Mouse (Mus musculus): ENCODE results near the gene Sirt2. TPM values are rescaled to one million over a fixed set of nuclear protein-coding genes. Genes with fewer than 3 reads are reported as not detected.

Gene Sirt2
- polyA plus RNA-seq, 1 experiment from 2014 or later = 86.4 TPM

DNA sequence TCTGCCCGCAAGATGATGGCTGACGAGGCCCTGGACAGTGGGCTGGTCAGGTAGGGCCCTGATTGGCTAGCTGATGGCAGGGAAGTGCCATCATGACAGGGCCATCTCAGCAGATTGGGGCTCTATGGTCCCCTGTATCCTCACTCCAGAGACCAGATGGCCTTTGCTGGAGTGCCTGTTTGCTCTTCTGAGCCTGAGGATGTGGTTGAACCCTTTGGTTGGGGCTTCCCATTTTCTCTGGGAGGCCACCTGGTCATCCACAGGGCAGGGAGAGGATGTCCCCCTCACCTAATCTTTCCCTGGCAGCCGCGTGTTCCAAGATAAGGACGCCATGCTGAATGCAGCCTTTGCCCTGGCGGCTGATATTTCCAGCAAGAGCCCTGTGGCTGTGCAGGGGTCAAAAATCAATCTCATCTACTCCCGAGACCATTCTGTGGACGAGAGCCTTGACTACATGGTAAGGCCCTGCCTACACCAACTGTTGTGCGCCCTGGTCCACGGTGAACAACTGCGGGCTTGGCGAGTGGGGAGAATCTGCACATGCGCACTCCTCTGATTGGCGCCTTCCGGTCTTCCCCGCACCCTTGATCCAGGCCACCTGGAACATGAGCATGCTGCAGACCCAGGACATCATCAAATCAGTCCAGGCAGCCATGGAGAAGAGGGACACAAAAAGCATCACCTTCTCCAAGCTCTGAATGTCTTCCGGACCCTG lies 65.0 kb downstream of the Sirt2 start:
- Histone ChIP-seq H3K4me1 (no peaks in the 10 kb centered on the region), H3K36me3 (peaks cover 21% of the 10 kb centered on the region), H3K27ac (no peak overlapping the region), H3K9ac (no peak overlapping the region), H3K4me3 (no peak overlapping the region), H3K4me2 (replicated peaks) (no peak overlapping the region), H3K9me3 (no peaks in the 10 kb centered on the region), H3K27me3 (replicated peaks) (no peaks in the 10 kb centered on the region)
- no peak for ATAC-seq (ENCODE audit: low FRiP score, low read depth)
- 92% methylated on average over 17 of the region's 17 CpGs for WGBS

DNA sequence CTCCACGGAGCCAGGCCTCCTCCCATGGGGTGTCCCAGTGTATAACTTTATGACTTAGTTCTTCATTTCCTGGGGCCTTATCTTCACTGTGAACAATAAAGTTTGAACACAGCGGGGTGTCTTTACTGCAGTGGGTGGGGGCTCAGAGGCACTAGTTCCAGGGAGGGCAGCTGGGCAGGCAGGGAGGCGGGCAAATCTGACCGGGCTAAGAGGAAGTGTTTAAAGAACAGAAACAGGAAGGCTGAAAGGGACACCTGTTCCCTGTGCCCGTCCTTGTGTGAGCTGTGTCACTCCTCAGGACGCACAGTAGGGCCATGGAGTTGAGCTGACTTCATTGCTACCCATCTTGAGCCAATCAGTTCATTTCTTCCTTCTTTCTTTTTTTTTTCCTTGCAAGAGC lies 65.6 kb downstream of the Sirt2 start:
- WGBS = 54% methylated on average over 6 of the region's 6 CpGs

DNA sequence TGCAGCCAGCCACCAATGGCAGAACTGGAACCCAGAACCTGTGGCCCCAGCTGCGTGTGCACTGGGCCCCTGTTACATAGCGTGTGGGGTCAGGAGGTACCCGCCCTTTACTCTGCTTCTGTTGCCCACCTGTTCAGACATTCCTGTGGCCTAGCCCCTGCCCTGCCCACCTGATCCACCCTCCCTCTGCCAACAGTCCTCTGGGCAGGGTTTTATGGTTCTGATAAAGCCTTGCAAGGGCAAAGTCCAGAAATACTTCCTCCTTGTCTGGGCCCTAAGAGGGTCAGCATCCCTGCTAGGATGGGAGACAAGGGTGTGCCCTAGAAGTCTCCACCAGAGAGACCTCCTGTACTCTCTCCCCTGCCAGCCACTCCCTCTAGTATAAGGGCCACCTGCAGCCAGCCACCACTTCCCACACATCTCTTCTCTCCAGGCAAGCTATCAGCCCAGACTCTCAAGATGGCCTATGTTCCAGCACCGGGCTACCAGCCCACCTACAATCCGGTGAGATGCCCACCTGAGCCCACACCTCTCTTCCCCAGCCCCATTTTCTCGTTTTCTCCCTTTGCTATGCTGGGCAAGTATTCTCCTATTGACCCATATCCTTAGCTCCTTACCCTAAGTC lies 67.3 kb downstream of the Sirt2 start, which contains the start of gene Lgals4:
Gene Lgals4, plus strand, starts transcription at position 132 of the 625 bp plus-strand sequence.
- H3K36me3 ChIP-seq = peaks cover 21% of the 10 kb centered on the region
- H3K27me3 ChIP-seq (replicated peaks) = no peaks in the 10 kb centered on the region
- H3K4me2 ChIP-seq (replicated peaks) = no peak within 1 kb of the TSS
- H3K4me1 ChIP-seq = no peaks in the 10 kb centered on the region
- no peak within 1 kb of the TSS for H3K27ac ChIP-seq
- WGBS = 86% methylated on average over 6 of the region's 6 CpGs
- H3K4me3 ChIP-seq = no peak within 1 kb of the TSS
- no peak for ATAC-seq (ENCODE audit: low FRiP score, low read depth)
- no peak within 1 kb of the TSS for H3K9ac ChIP-seq
- no peaks in the 10 kb centered on the region for H3K9me3 ChIP-seq

More for the DNA sequence above, 65.6 kb downstream of the Sirt2 start:
- H3K4me2 ChIP-seq (replicated peaks) = no peak overlapping the region
- no peak overlapping the region for H3K4me3 ChIP-seq
- H3K36me3 ChIP-seq = peaks cover 21% of the 10 kb centered on the region
- H3K9ac ChIP-seq = no peak overlapping the region
- no peaks in the 10 kb centered on the region for H3K9me3 ChIP-seq
- no peak for ATAC-seq (ENCODE audit: low FRiP score, low read depth)
- H3K4me1 ChIP-seq = no peaks in the 10 kb centered on the region
- no peak overlapping the region for H3K27ac ChIP-seq
- H3K27me3 ChIP-seq (replicated peaks) = no peaks in the 10 kb centered on the region

DNA sequence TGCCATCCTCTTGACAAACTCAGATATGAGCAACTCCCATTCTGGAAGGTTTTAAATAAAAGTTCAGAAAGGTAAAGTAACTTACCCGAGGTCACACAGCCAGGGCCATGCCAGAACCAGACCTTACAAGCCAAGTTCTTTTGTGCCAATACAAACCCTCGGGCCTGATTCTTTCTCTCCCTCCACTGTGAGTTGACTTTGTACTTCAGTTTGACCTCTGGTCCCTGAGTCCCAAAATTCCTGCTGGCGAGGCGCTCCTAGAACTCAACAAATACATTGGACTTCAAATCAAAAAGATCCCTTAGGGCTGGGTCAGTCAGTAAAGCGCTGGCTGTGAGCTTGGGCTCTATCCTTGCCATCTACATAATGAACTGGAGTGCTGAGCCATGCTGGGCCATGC lies 70.4 kb downstream of the Sirt2 start:
- no peaks in the 10 kb centered on the region for H3K9me3 ChIP-seq
- 83% methylated on average over 5 of the region's 5 CpGs for WGBS
- H3K4me3 ChIP-seq = no peak overlapping the region
- no peak overlapping the region for H3K9ac ChIP-seq
- no peak overlapping the region for H3K4me2 ChIP-seq (replicated peaks)
- H3K27ac ChIP-seq = no peak overlapping the region
- H3K4me1 ChIP-seq = no peaks in the 10 kb centered on the region
- H3K27me3 ChIP-seq (replicated peaks) = no peaks in the 10 kb centered on the region
- 0 out of 2 replicates have a peak, but pooled peaks cover 2% of the 10 kb centered on the region for H3K36me3 ChIP-seq
- no peak for ATAC-seq (ENCODE audit: low FRiP score, low read depth)

Other genes with a start within 250 kb of the Sirt2 start
- gene Ifnl3, start 243.9 kb upstream of the Sirt2 start, polyA plus RNA-seq (2016; fragmentation: Nextera tagmentation; extraction: Ambion mirVana) = not detected in 2 replicates
- not detected in 2 replicates for gene Sycn, start 225.8 kb upstream of the Sirt2 start, polyA plus RNA-seq (2016; fragmentation: Nextera tagmentation; extraction: Ambion mirVana)
- not detected in 2 replicates for gene Nccrp1, start 219.5 kb upstream of the Sirt2 start, polyA plus RNA-seq (2016; fragmentation: Nextera tagmentation; extraction: Ambion mirVana)
- gene Samd4b, start 168.6 kb upstream of the Sirt2 start, polyA plus RNA-seq (2016; fragmentation: Nextera tagmentation; extraction: Ambion mirVana) = 33.1 and 35.0 TPM in 2 replicates
- 29.3 and 31.7 TPM in 2 replicates for gene Pak4, start 168.6 kb upstream of the Sirt2 start, polyA plus RNA-seq (2016; fragmentation: Nextera tagmentation; extraction: Ambion mirVana)
- gene Acp7, start 135.4 kb upstream of the Sirt2 start, polyA plus RNA-seq (2016; fragmentation: Nextera tagmentation; extraction: Ambion mirVana) = not detected in 2 replicates
- 4.7 and 6.1 TPM in 2 replicates for gene Fbxo27, start 73.9 kb upstream of the Sirt2 start, polyA plus RNA-seq (2016; fragmentation: Nextera tagmentation; extraction: Ambion mirVana)
- 7.6 and 9.3 TPM in 2 replicates for gene Fbxo17, start 49.9 kb upstream of the Sirt2 start, polyA plus RNA-seq (2016; fragmentation: Nextera tagmentation; extraction: Ambion mirVana)
- 123 and 127 TPM in 2 replicates for gene Mrps12, start 24.9 kb upstream of the Sirt2 start, polyA plus RNA-seq (2016; fragmentation: Nextera tagmentation; extraction: Ambion mirVana)
- gene Sars2, start 24.7 kb upstream of the Sirt2 start, polyA plus RNA-seq (2016; fragmentation: Nextera tagmentation; extraction: Ambion mirVana) = 28.6 and 32.0 TPM in 2 replicates
- gene Ccer2, start 10.6 kb upstream of the Sirt2 start, polyA plus RNA-seq (2016; fragmentation: Nextera tagmentation; extraction: Ambion mirVana) = 9.7 and 10.4 TPM in 2 replicates
- gene Nfkbib, start 777 bp downstream of the Sirt2 start, polyA plus RNA-seq (2016; fragmentation: Nextera tagmentation; extraction: Ambion mirVana) = 51.5 and 52.4 TPM in 2 replicates
- 2.8 TPM in 2 replicates for gene Rinl, start 22.2 kb downstream of the Sirt2 start, polyA plus RNA-seq (2016; fragmentation: Nextera tagmentation; extraction: Ambion mirVana)
- gene Hnrnpl, start 41.8 kb downstream of the Sirt2 start, polyA plus RNA-seq (2016; fragmentation: Nextera tagmentation; extraction: Ambion mirVana) = 264 and 338 TPM in 2 replicates
- 82.2 and 89.2 TPM in 2 replicates for gene Ech1, start 58.5 kb downstream of the Sirt2 start, polyA plus RNA-seq (2016; fragmentation: Nextera tagmentation; extraction: Ambion mirVana)
- 4.6 and 4.9 TPM in 2 replicates for gene Lgals4, start 67.1 kb downstream of the Sirt2 start, polyA plus RNA-seq (2016; fragmentation: Nextera tagmentation; extraction: Ambion mirVana)
- gene Lgals7, start 97.1 kb downstream of the Sirt2 start, polyA plus RNA-seq (2016; fragmentation: Nextera tagmentation; extraction: Ambion mirVana) = 2.1 and 3.0 TPM in 2 replicates
- 0.28 and 0.57 TPM in 2 replicates for gene Capn12, start 114.7 kb downstream of the Sirt2 start, polyA plus RNA-seq (2016; fragmentation: Nextera tagmentation; extraction: Ambion mirVana)
- 186 and 192 TPM in 2 replicates for gene Actn4, start 195.6 kb downstream of the Sirt2 start, polyA plus RNA-seq (2016; fragmentation: Nextera tagmentation; extraction: Ambion mirVana)
- 327 and 336 TPM in 2 replicates for gene Eif3k, start 215.1 kb downstream of the Sirt2 start, polyA plus RNA-seq (2016; fragmentation: Nextera tagmentation; extraction: Ambion mirVana)
- 5.5 and 6.2 TPM in 2 replicates for gene Map4k1, start 215.3 kb downstream of the Sirt2 start, polyA plus RNA-seq (2016; fragmentation: Nextera tagmentation; extraction: Ambion mirVana)

Measured in neural tube, embryonic 12.5 days (tissue).